Mouse (Mus musculus): ENCODE results near the gene Mettl26.

Mettl26 gene

GRCm38 (mm10) chr17:25837076-25837410 lies 37.8 kb upstream of the Mettl26 start, which contains the start of gene Rhbdl1:
Rhbdl1 (minus strand) TSS chr17:25837295.
- DNase-seq (ENCODE audit: low spot score in 2 of 2) = peak in 1 of 2 experiments; percentile 79

- no peak for DNase-seq (ENCODE audit: low spot score in 2 of 2)
These were observed 37.3 kb upstream of the Mettl26 start for GRCm38 (mm10) chr17:25837533-25837932.

- DNase-seq (ENCODE audit: low spot score in 2 of 2) = no peak
These were observed 36.0 kb upstream of the Mettl26 start for GRCm38 (mm10) chr17:25838904-25839303.

DNA sequence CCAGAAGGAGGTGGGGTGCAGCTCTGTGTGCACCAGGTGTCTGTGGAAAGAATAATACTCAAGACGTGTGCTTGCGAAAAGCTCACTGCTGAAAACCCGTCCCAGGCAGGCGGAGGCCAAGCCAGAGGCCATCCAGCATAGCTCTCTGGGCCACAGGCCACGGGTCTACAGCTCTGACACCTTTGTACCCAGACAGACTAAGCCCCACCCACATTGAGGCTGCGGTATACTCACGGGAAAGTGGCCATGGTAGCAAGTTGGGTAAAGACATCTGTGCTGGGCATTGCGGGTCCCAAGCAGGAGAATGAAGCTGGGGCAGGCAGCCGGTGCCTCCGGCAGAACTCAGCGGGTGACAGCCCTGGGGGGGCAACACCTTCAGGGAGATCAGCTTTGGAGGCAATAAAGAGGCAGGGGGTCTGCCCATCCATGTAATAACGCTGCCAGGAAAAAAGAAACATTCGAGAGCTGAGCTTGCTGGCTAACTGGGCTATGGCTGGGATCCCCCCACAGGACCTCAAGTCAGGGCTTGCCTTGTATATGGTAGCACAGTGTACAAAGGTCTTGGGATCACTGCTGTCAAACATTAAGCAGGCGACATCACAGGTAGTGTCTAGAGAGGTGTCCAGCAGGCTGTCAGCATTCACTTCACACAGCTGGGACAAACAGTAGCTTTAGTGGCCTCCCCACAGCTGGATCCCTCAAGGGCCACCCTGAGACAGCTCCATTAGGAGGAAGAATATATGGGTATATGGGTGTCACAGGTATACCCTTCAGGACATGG lies 35.2 kb upstream of the Mettl26 start:
- DNase-seq (ENCODE audit: low spot score in 2 of 2) = no peak

DNA sequence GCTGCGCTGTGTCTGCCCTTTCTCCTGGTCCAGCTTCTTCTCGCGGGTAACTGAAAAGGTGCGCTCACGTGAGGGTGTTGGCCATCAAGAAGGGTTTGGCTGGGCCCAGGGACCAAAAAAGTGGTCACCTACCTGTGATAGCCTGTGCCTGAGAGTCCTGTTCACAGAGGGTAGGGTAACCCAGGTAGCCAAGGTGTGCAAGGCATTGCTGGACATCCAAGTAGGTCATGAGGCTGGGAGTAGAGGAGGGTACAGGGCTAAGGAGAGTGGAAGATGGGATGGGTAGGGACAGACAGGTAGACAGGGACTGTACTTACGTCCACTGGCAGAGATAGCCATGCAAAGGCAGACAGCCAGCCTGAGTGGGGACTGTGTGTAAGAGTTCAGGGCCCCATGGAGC lies 34.4 kb upstream of the Mettl26 start:
- DNase-seq (ENCODE audit: low spot score in 2 of 2) = no peak

- DNase-seq (ENCODE audit: low spot score in 2 of 2) = no peak
These were observed 33.6 kb upstream of the Mettl26 start, which contains the start of gene Gm20683 for GRCm38 (mm10) chr17:25841117-25841880. Gm20683 (minus strand) TSS chr17:25841763.

DNA sequence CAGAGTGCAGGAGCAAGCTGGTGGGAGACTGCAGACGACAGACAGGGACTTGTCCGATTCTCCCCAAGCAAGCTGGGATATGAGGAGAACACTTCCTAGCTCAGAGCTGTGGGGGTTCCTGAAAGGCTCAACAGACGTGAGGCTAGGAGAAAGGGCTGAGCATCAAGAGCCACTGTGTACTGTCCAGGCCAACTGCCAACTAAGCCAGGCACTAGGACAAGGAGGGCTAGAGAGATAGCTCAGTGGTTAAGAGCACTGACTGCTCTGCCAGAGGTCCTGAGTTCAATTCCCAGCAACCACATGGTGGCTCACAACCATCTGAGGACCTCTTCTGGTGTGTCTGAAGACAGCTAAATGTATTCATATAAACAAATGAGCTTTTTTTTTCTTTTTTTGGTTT lies 32.4 kb upstream of the Mettl26 start:
- no peak for DNase-seq (ENCODE audit: low spot score in 2 of 2)

GRCm38 (mm10) chr17:25843122-25843521 lies 31.8 kb upstream of the Mettl26 start:
- no peak for DNase-seq (ENCODE audit: low spot score in 2 of 2)

DNA sequence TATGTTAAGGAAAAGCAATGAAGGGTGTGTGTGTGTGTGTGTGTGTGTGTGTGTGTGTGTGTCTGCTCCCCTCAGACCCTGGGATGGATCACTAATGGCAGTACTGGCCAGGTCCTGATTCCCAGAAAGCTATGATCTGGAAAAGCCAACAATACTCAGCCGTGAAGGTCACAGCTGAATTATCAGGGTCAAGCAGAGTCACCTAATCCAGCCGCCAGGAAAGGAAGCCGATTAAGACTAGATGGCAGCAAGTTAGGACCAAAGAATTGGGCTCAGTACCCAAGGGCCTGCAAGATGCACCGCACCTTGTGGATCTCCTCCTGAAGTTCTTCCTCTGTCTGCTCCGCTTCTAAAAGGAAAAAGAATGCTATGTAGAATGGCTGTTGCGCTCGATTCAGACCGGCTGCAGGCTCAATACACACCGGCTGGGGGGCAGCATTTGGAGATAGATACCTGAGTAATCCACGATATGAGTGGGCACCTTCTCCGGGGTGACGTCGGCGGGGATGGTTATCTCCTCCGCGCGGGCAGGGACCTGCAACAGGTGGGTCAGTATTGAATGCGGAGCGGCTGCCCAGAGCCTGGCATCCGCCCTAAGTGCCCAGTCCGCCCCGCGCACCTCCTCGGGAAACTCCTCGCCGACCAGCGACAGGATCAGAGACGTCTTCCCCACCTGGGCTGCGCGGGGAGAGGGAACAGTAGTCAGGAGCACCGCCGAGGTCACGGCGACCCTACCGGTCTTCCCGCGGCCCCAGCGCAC lies 31.1 kb upstream of the Mettl26 start:
- no peak for DNase-seq (ENCODE audit: low spot score in 2 of 2)

DNA sequence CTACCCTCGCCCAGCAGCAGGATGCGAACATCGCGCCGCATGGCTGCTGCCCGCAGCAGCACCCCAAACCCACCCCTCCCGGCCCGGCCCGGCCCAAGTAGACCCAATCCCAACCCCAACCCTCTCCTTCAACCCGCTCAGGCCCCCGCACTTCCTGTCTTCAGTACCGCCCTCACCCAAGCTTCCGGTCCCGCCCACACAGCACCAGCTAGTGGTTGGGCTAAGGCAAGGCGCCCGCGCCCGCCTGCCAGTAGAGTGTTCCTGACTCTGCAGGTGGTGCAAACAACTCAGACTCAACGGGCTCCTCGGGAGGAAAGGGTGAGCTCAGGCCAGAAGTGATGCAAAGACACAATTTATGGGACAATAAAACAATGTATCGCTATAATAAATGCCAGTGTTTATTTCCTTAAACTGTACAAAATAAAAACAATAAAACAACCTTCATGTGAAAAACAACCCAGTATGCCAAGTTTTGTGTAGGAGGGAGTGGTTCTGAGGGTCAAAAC lies 30.4 kb upstream of the Mettl26 start, which contains the start of gene Rhot2:
TSS of gene Rhot2 (minus strand) at position 456 of the 506 bp plus-strand sequence.
- peak; percentile 91 to 97 for DNase-seq (ENCODE audit: low spot score in 2 of 2)

DNA sequence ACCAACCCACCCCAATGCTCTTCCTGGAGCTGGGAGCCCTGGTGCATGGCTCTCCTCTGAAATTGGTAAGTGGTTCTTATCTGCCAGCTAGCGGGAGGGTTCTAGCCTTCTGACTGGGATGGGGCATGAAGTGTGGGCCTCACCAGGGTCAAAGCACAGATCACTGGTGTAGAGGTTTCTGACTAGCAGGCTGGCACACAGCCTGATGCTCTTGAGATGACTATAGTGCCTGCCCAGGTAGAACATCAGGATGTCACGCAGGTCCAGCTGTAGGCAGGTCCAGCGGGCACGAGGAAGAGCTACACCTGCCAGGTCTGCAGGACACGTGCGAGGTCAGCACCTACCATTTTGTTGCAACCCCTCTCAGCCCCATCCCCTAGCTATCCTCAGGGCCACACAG lies 14.6 kb upstream of the Mettl26 start:
- DNase-seq (ENCODE audit: low spot score in 2 of 2) = no peak

GRCm38 (mm10) chr17:25860832-25861703 lies 13.8 kb upstream of the Mettl26 start, which contains the start of gene Wdr90:
Wdr90 (minus strand) TSS chr17:25861501.
- peak; percentile 84 to 89 for DNase-seq (ENCODE audit: low spot score in 2 of 2)

DNA sequence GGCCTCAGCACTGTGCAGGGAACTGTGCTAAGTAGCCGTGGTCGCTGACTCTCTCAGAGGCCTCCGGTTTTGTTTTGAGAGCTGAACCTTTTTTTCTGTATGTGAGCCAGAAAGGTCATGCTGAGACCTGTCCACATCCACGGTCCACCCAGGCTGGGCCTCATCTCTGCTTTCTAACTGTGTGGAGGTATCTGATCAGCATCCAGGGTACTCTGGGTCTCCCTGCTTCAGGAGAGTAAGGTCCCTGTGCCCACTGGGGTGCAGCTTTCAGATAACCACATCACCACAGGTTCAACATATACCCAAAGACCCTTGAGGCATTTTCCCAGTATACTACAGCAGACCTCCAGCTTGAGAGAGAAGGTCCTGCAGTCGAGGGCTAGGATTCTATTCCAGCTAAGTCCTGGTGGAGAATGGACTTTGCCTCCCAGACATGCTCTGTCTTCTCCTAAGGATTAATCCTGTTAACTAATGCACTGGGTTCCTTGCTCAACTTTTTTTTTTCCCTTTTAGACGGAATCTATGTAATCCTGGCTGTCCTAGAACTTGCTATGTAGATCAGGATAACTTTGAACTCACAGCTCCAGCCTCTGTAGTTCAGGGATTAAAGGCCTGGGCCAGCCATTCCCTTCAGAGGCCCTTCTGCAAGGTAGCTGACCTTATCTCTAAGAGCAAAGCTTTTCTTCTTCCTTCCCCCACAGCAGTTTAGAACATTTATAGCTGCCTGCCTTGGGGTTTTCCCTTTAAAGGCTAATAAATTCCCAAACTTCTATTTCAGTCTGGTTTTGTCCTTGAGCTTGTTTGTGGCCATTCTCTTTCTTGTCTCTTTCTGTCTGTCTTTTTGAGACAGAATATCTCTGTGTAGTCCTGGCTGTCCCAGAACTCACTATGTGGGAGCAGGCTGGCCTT lies 12.9 kb upstream of the Mettl26 start:
- DNase-seq (ENCODE audit: low spot score in 2 of 2) = no peak

- DNase-seq (ENCODE audit: low spot score in 2 of 2) = no peak
These were observed 11.2 kb upstream of the Mettl26 start for GRCm38 (mm10) chr17:25863681-25864080.

DNA sequence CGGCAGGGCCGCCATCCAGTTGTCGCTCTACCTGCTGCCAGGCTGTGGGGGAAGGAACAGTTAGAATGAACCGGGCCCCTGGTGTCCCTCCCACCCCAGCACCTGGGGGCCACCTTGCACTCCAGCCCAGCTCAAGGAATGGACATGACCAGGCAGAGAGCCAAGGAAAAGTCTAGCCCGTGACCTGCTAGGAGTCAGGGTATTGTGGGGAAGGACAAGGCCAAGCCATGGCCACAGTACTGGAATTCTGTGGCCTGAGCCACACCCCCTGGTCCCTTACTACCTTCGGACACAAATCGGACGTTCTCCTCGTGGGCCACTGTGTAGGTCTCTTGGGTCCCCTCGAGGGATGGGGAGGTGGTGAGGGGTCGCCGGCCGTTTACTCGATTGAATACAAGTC lies 10.6 kb upstream of the Mettl26 start:
- DNase-seq (ENCODE audit: low spot score in 2 of 2) = no peak

- no peak for DNase-seq (ENCODE audit: low spot score in 2 of 2)
These were observed 9.6 kb upstream of the Mettl26 start for GRCm38 (mm10) chr17:25865288-25865687.

DNA sequence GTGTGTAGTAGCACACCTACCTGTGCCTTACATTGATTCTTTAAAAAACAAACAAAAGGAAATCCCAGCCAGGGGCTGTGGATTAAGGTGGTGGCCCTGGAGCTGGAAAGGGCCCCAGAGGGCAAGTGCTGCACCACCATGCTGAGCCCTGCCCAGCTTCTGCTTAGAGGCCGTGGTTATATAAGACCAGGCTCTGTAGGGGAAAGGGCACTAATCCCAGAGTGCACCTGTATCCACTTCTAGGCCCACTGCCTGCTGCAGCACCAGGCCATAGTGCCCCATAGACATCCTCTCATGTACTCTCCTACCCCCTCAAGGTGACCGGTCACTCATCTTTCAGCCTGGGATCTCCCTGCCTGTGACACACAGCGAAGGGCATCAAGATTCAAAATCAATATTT lies 8.7 kb upstream of the Mettl26 start:
- no peak for DNase-seq (ENCODE audit: low spot score in 2 of 2)

DNA sequence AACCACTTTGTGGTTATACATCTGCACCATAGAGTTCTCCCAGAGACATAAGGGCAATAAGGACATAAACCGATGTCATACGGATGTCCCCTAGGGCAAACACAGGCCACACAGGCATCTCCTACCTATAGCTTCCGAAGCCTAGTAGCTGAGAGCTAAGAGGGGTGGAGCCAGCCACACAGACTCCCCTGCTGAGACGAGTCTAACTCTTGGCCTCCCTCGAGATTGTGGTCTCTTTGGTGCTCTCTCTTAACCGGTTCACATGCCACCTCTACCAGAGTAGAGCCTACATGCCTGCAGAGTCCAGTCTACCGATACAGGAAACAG lies 7.4 kb upstream of the Mettl26 start:
- DNase-seq (ENCODE audit: low spot score in 2 of 2) = no peak

GRCm38 (mm10) chr17:25867836-25868600 lies 6.9 kb upstream of the Mettl26 start:
- DNase-seq (ENCODE audit: low spot score in 2 of 2) = peak in 1 of 2 experiments; percentile 64

All from urinary bladder, postnatal 36 days (tissue).